Mouse (Mus musculus) adrenal gland, postnatal 14 days (tissue): ENCODE measurements around the gene Cckbr. TPM values are rescaled to one million over a fixed set of nuclear protein-coding genes. Genes with fewer than 3 reads are reported as not detected.
A peak's percentile ranks its signal among the peaks of the same experiment; 100 is the strongest.

ENCODE experiments used
- DNase-seq: peaks from one replicate; pipeline ENCODE4 v3.0.0; 2021; ENCODE audit warnings: mixed read lengths
- long read RNA-seq, 2 experiments: library from polyadenylated mRNA; stranded (forward); transcript quantifications; one replicate each; pipeline ENCODE4 v2.0.0; 2021
- total RNA-seq: library from RNA; stranded (reverse); gene quantifications from 2 replicates; pipeline ENCODE4 v1.2.3, GENCODE M21; 2021

Cckbr gene
- not detected in 2 replicates for total RNA-seq
- long read RNA-seq, experiment 1, partial matches to known transcripts, result 0 of 1 reads
- long read RNA-seq, experiment 1, other reads (novel, unspliced or antisense), result 1 of 1 reads
- long read RNA-seq, experiment 2, partial matches to known transcripts, result 0 of 1 reads
- long read RNA-seq, experiment 2, other reads (novel, unspliced or antisense), result 1 of 1 reads

DNA sequence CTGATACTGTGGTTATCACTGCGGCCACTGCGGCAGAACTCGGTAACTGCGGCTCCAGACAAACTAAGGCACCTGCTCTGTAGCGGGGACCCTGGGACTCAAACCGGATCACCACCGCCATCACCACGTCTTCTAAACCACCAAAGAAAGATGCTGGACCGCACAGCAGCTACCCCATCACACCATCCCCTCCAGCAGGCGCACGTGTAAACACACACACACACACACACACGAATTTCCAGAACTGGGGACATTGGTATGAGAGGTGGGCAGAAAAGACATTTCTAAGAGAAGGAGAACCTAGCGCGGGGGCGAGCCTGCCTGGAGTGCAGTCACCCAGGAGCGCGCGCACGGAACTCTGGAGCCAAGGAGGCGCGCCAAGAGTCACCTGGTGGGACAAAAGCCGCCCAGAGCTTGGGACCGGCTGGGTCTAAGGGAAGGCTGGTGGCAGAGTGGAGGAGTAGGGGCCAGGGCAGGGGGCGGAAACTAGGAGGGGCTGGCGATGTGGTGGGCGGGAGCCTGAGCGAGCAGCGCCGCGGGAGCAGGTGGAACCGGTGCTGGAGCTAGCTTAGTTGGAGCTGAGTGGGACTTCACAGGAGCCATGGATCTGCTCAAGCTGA, at the start of gene Cckbr:
Gene Cckbr, plus strand, starts transcription at position 308 of the 620 bp plus-strand sequence.
- no peak for DNase-seq

GRCm38 (mm10) chr7:105380329-105380728, 45.2 kb upstream of the Cckbr start:
- DNase-seq, result no peak

DNA sequence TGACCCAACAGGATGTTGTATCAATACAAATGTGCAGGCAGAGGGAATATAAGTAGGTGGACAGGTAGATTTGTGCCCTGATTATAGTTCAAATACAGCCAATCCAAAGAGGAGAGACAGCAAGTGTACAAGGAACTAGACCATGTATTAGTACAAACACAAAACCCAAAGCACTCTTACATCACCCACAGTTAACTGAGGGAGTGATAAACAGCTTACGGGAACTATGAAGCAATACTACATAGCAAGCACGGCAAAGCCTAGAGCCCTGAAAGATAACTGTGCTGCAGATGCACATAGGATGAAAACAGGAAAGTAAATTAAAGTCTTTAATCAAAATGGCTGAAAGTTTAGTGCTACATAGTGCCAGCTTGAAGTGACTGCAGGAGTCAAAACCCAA, 37.8 kb upstream of the Cckbr start:
- DNase-seq, result no peak

DNA sequence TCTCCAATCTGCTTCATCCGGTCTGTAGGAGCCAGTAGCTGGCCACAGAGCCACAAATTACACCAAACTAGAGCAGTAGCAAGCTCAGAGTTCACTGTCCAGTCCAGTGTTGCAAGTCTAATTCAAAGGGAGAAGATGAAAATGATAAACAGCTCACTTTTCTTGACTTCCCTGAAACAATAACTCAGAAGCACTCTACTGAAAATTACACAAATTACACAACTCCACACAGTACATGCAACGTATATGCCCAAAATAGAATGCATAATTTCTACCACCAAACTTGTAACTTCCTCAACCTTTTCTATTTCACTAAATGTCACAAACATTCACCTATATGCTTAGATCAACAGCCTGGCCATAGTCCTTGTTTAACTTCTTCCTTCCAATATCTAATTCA, 35.3 kb upstream of the Cckbr start:
- DNase-seq, result no peak

DNA sequence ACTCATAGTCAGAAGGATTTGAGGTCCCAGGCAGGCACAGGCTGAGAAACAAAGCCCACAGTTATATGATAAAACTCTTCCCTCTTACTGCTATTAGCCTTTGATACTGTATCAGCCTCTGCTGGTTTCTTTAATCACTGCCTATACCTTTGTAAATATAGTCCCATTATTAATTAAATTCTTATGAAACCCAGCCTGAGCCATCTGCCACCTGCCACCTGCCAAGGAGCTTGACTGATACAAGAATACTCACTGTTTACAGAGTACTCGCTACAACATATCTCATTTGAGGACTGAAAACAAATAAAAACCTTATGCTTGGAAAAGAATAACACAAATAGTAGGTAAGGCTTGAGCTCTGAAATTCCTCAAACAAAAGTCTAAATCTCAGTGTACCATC, 30.9 kb upstream of the Cckbr start:
- DNase-seq, result no peak

GRCm38 (mm10) chr7:105395131-105395820, 30.3 kb upstream of the Cckbr start:
- DNase-seq, result no peak

DNA sequence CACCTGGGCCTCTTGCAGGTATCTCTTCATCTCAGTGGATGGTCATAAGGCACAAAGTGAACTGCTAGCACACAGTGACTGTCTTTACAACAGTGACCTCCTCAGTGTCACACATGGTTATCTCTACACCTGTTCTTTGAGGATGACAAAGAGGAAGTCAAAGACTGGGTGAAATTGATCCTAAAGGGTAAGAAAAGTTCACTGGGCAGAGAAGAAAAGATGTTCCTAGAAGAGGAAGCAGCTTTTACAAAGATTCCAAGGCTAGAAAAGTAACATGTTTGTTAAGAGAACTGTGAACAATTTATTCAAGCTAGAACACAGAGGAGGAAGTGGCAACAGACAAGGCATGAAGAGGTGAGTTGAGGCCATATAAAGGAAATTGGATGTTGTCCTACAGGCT, 29.4 kb upstream of the Cckbr start:
- DNase-seq, result no peak

DNA sequence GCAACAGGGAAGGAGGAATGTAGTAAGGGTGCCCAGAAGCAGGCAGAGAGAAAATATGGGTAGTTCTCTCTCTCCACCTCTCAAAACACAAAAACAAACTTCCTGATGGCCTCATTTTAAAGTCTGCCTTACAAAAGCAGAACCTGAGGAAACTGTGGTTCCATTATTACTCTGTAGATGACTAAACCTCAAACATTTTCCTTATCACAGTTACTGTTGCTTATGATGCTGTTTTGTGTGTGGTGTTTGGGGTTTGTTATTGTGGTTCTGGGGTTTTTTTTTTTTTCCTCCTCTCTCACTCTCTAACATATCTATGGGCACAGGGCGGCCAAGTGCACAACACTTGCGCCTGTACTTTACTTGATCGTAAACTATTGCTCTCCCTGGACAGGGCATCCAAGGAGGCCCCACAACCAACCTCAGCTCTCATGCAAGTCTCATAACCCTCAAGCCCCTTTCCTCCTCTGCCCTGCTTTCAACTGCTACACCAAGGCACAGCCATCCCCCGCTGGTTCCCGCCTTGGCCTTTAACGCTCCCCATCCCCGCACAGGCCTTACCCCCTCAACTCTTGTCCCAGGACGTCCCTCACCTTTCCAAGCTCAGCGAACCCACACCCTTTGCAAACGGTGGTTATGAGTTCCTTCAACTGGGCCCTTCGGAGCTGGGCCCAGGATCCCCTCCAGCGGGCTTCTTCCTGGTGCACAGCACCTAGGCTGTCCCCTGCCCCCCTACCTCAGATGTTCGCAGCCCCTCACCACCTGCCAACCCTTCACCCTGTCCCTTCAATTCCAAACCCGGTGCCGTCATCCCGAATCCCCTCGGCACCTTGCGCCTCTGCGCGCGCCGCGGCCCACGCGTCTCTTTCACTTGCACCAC, 26.2 kb upstream of the Cckbr start:
- DNase-seq, result no peak

GRCm38 (mm10) chr7:105399935-105400624, 25.5 kb upstream of the Cckbr start, which contains the start of gene Fam160a2:
Fam160a2 (minus strand) TSS chr7:105400054.
- peak; percentile 100 for DNase-seq

DNA sequence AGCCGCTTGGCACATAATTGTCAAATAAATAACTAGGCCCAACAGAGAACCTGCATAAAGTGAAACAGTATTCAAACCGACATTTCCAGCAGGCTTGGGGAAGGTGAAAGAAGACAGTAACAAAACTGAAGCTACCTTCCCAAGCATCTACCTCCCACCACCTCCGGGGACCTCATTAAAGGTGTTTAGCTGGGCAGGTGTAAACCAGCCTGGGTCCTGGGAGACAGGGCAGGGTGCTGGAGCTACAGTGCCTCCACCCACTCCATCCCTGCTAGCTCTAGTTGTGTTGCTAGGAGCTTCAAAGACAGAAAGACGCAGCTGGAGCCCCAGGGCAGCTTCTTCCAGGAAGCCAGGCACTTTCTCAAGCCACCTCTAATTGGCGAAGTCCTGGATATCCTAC, 21.3 kb upstream of the Cckbr start, which contains the start of gene Cnga4:
Gene Cnga4, plus strand, starts transcription at position 301 of the 400 bp plus-strand sequence.
- no peak for DNase-seq

DNA sequence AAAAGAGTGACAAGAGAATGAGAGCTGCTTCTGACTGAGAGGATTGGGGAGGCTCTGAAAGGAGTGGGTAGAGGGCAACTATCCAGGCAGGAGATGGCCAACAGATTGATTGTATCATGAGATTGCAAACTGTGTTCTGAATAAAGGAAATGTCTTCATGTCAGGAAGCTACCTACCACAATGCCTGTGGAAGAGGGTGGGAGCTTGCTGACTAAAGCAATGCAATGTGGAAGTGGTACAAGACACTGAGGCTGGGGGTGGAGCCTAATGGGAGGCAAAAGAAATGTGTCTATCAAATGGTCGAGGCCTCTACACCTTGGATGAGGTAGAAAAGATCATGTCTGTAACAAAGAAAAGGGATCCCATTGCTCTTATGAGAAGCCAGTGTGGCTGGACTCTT, 19.2 kb upstream of the Cckbr start:
- no peak for DNase-seq

- DNase-seq, result peak; percentile 83
Measured at GRCm38 (mm10) chr7:105411874-105412632, 13.5 kb upstream of the Cckbr start.

GRCm38 (mm10) chr7:105414385-105414784, 11.1 kb upstream of the Cckbr start:
- no peak for DNase-seq

GRCm38 (mm10) chr7:105416529-105416928, 9.0 kb upstream of the Cckbr start:
- no peak for DNase-seq

DNA sequence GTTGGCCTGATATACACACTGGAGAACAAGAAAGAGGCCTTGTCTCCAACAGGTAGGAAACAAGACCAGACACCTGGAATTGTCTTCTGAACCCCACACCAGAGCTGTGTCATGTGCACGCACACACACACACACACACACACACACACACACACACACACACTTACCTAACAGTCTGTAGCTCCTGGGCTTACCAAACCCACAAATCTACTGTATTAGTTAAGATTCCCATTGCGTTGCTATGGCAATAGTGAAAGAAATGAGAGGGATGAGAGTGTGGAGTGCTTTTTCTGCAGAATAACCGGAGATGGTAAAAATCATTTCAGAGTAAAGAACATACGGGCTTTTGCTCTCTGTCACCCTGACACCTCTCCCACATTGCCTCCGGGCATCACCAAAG, 7.4 kb upstream of the Cckbr start:
- no peak for DNase-seq

DNA sequence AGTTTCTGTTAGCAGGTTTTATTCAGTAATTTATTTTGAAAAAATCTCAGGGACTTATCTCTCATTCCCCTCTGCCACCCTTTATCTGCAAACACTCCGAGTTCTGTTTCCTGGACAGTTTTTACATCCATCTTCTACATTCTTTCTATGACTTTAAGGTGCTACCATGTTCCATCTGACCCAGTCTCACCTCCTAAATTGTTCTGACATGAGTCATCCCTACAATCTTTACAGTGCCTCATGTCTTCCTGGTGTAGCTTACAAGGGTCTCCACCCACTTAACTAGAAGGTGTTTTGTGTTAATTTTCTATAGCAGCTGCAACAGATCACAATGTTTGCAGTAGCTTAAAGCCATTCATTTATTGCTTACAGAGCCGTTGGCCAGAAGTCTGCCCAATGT, 4.6 kb upstream of the Cckbr start:
- DNase-seq, result no peak

- DNase-seq, result no peak
Measured at GRCm38 (mm10) chr7:105424368-105424767, 1.2 kb upstream of the Cckbr start.

DNA sequence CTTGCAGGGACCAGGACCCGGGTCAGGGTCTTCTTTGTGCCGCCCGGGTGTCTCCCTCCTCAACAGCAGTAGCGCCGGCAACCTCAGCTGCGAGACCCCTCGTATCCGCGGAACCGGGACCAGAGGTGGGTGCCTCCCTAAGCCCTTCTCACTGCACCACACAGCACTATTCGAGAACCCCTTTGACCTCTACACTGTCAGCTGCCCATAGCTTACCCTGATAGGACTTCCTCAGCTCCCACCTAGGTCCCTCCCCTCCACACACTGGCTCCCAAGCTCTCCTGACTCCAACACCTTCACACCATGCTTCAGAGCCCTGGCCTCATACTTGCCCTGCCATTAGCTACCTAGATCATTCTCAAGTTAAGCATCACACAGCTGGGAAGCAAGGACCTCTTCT, 520 bp downstream of the Cckbr start:
- DNase-seq, result no peak

DNA sequence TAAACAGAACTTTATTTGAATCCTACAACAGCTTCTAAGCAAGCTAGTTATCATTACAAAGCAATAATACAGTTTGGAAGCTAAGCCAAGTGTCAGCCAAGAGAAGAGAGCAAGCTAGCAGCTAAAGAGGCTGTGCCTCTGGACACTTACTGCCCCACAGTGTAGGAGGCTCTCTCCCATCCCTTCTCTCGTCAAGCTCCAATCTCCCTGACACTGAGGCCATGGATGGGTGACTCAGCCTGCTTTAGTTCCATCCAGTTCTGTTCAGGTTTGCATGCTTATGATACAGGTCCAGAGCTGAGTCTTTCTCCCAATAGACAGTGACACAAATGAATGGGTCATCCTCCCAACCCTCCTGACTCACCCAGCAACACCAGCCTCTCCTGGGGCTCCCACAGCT, 6.5 kb downstream of the Cckbr start:
- DNase-seq, result no peak

DNA sequence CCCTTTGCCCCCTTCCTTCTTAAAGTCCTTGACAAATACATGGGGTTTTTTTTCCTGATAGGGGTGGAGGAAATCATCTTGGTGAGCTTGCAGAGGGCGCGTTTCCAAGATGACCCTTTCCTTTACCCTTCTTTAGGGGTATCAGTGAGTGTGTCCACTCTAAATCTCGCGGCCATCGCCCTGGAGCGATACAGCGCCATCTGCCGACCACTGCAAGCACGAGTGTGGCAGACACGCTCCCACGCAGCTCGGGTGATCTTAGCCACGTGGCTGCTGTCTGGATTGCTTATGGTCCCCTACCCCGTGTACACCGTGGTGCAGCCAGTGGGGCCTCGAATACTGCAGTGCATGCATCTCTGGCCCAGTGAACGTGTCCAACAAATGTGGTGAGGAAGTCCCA, 8.3 kb downstream of the Cckbr start:
- DNase-seq, result no peak

GRCm38 (mm10) chr7:105434798-105435197, 9.3 kb downstream of the Cckbr start:
- DNase-seq, result no peak
